In the genomic region with DNA sequence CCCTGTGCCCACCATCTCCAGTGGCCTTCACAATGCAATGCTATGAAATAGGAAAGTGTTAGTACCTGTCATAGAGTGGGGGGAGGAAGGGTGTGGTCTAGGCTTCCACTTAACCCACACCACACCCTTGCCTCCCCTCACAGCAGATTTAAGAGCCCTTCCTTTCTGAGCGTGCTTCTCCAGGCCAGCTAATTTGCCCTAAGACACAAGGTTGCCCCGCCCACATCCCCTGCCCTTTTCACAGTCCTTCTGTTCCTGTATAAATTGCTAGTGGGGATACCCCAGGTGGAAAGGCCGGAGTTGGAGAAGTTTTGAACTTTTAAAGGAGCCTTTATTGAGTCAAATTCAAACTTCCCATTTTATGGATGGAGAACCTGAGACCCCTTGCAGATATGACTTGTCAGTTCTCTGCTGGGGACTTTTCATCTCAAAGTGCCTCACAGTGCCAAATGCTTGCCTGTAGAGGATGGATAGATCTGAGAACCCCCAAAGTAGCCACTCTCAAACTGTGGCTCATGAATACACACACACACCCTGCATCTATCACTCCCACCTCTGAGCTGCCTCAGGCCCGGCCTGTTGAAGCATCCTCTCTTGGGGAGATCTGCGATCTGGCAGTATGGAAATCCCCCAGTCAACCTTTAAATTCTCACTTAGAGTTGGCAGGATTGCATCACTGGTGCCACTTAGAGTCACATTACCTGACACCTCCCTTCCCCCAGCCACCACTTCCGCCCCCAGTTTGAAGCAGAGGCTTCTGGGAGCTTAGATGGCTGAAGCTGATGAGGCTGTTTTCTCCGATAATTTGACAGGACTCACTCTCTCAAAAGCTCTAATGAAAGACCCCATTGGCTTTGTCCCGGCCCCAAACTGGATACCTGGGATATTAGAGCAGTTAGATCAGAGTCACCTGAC, we compare ENCODE assay signal across 8 mouse cellular contexts. TPM values are rescaled to one million over a fixed set of nuclear protein-coding genes. Genes with fewer than 3 reads are reported as not detected.
DNase-seq lines count a peak whose midpoint lies in the region; ATAC-seq and TF ChIP-seq lines count a peak whose summit lies in the region.

No protein-coding gene starts in this region.

- H3K4me2 ChIP-seq in kidney, embryonic 15.5 days, result no peak overlapping the region
- peak overlapping the region; percentile 5; the same call in 1 of the 2 replicates for H3K4me2 ChIP-seq in heart, postnatal 0 days (ENCODE audit: low read depth, low read length)
- no peak overlapping the region for H3K4me2 ChIP-seq in midbrain, embryonic 13.5 days (replicated peaks)
- no peak overlapping the region for H3K4me2 ChIP-seq in intestine, embryonic 16.5 days (ENCODE audit: low read depth, low read length)

- WGBS in kidney, embryonic 15.5 days, result 72% methylated on average over 8 of the region's 8 CpGs
- 59% methylated on average over 8 of the region's 8 CpGs for WGBS in heart, postnatal 0 days
- WGBS in midbrain, embryonic 13.5 days, result 85% methylated on average over 8 of the region's 8 CpGs
- 70% methylated on average over 8 of the region's 8 CpGs for WGBS in intestine, embryonic 16.5 days

- no peak overlapping the region for H3K9ac ChIP-seq in kidney, embryonic 15.5 days
- no peak overlapping the region for H3K9ac ChIP-seq in heart, postnatal 0 days (replicated peaks; ENCODE audit: low read depth, low read length)
- H3K9ac ChIP-seq in midbrain, embryonic 13.5 days (replicated peaks), result no peak overlapping the region
- H3K9ac ChIP-seq in intestine, embryonic 16.5 days (ENCODE audit: low read depth, low read length), result no peak overlapping the region

- H3K36me3 ChIP-seq in kidney, embryonic 15.5 days, result no peaks in the 10 kb centered on the region
- H3K36me3 ChIP-seq in heart, postnatal 0 days (replicated peaks; ENCODE audit: control insufficient read depth, insufficient read depth, low read length), result no peaks in the 10 kb centered on the region
- H3K36me3 ChIP-seq in midbrain, embryonic 13.5 days, result no peaks in the 10 kb centered on the region
- H3K36me3 ChIP-seq in intestine, embryonic 16.5 days (ENCODE audit: control insufficient read depth, insufficient read depth, low read length), result no peaks in the 10 kb centered on the region

- ATAC-seq in kidney, embryonic 15.5 days (replicated peaks; ENCODE audit: low FRiP score), result no peak
- ATAC-seq in heart, postnatal 0 days (ENCODE audit: insufficient read depth, low read depth), result no peak
- ATAC-seq in midbrain, embryonic 13.5 days, result no peak
- no peak for ATAC-seq in intestine, embryonic 16.5 days

- no peak for TF ChIP-seq CTCF in heart, postnatal 0 days (IDR thresholded peaks at IDR 0.05; ENCODE audit: low read depth)

- no peaks in the 10 kb centered on the region for H3K9me3 ChIP-seq in kidney, embryonic 15.5 days (replicated peaks)
- H3K9me3 ChIP-seq in heart, postnatal 0 days (replicated peaks; ENCODE audit: control insufficient read depth, low read length), result no peaks in the 10 kb centered on the region
- no peaks in the 10 kb centered on the region for H3K9me3 ChIP-seq in midbrain, embryonic 13.5 days
- no peaks in the 10 kb centered on the region for H3K9me3 ChIP-seq in intestine, embryonic 16.5 days (ENCODE audit: control insufficient read depth, low read length)

- TF ChIP-seq EP300 in heart, postnatal 0 days (IDR thresholded peaks at IDR 0.05; ENCODE audit: low read depth), result no peak

- no peak overlapping the region for H3K27ac ChIP-seq in kidney, embryonic 15.5 days
- H3K27ac ChIP-seq in heart, postnatal 0 days (ENCODE audit: low read depth), result peak overlapping the region; percentile 18; the same call in 1 of the 2 replicates
- H3K27ac ChIP-seq in midbrain, embryonic 13.5 days, result no peak overlapping the region
- no peak overlapping the region for H3K27ac ChIP-seq in intestine, embryonic 16.5 days (ENCODE audit: low read length)

- no peaks in the 10 kb centered on the region for H3K4me1 ChIP-seq in kidney, embryonic 15.5 days
- H3K4me1 ChIP-seq in heart, postnatal 0 days (ENCODE audit: control insufficient read depth, insufficient read depth), result no peaks in the 10 kb centered on the region
- H3K4me1 ChIP-seq in midbrain, embryonic 13.5 days (replicated peaks), result no peaks in the 10 kb centered on the region
- no peaks in the 10 kb centered on the region for H3K4me1 ChIP-seq in intestine, embryonic 16.5 days (ENCODE audit: control insufficient read depth, insufficient read depth, low read length)

- no peaks in the 10 kb centered on the region for H3K27me3 ChIP-seq in kidney, embryonic 15.5 days
- no peaks in the 10 kb centered on the region for H3K27me3 ChIP-seq in heart, postnatal 0 days (ENCODE audit: control insufficient read depth, insufficient read depth, low read length)
- no peaks in the 10 kb centered on the region for H3K27me3 ChIP-seq in midbrain, embryonic 13.5 days
- H3K27me3 ChIP-seq in intestine, embryonic 16.5 days (replicated peaks; ENCODE audit: control insufficient read depth, insufficient read depth, low read length), result no peaks in the 10 kb centered on the region

- peak; percentile 19 for DNase-seq in kidney, adult 9 months
- DNase-seq in heart, postnatal 0 days (ENCODE audit: low spot score), result no peak
- peak; percentile 61 to 69 for DNase-seq in lung, postnatal 4 days
- peak; percentile 88 for DNase-seq in thymus, postnatal 0 days (ENCODE audit: low spot score)
- DNase-seq in frontal cortex, postnatal 36 days (ENCODE audit: low spot score in 2 of 2), result no peak

- no peak overlapping the region for H3K4me3 ChIP-seq in kidney, embryonic 15.5 days (replicated peaks)
- H3K4me3 ChIP-seq in heart, postnatal 0 days (ENCODE audit: low read depth, low read length), result peak overlapping the region; percentile 31; the same call in 1 of the 2 replicates
- H3K4me3 ChIP-seq in midbrain, embryonic 13.5 days (replicated peaks), result no peak overlapping the region
- no peak overlapping the region; the same call in 1 of the 2 replicates for H3K4me3 ChIP-seq in intestine, embryonic 16.5 days (ENCODE audit: low read length)

RNA-seq across cellular contexts. Expression of a gene that starts 0.9 kb away (rescaled TPM):
- 1.0 and 1.1 TPM in 2 replicates for polyA plus RNA-seq in kidney, embryonic 15.5 days (2015; fragmentation: Nextera tagmentation; extraction: Ambion mirVana)
- 3.1 and 3.6 TPM in 2 replicates for total RNA-seq in heart, postnatal 0 days (2014; rRNA removed; ENCODE audit: low replicate concordance)
- 0.26 and 0.33 TPM in 2 replicates for polyA plus RNA-seq in heart, postnatal 0 days (2015; fragmentation: Nextera tagmentation; extraction: Ambion mirVana)
- 47.7 and 56.7 TPM in 2 replicates for polyA plus RNA-seq in thymus, postnatal 0 days (2015; fragmentation: Nextera tagmentation; extraction: Ambion mirVana)
- polyA plus RNA-seq in midbrain, embryonic 13.5 days (2015; fragmentation: Nextera tagmentation; extraction: Ambion mirVana), result 0.63 and 1.2 TPM in 2 replicates
- polyA plus RNA-seq in intestine, embryonic 16.5 days (2015; fragmentation: Nextera tagmentation; extraction: Ambion mirVana), result 1.4 and 1.6 TPM in 2 replicates

RNA-seq across cellular contexts. Expression of a gene that starts 50.7 kb away (rescaled TPM):
- polyA plus RNA-seq in kidney, embryonic 15.5 days (2015; fragmentation: Nextera tagmentation; extraction: Ambion mirVana), result 21.2 and 25.0 TPM in 2 replicates
- 2.4 and 3.1 TPM in 2 replicates for total RNA-seq in heart, postnatal 0 days (2014; rRNA removed; ENCODE audit: low replicate concordance)
- polyA plus RNA-seq in heart, postnatal 0 days (2015; fragmentation: Nextera tagmentation; extraction: Ambion mirVana), result 3.8 and 3.9 TPM in 2 replicates
- polyA plus RNA-seq in thymus, postnatal 0 days (2015; fragmentation: Nextera tagmentation; extraction: Ambion mirVana), result 21.1 and 23.3 TPM in 2 replicates
- 9.2 and 9.9 TPM in 2 replicates for polyA plus RNA-seq in midbrain, embryonic 13.5 days (2015; fragmentation: Nextera tagmentation; extraction: Ambion mirVana)
- polyA plus RNA-seq in intestine, embryonic 16.5 days (2015; fragmentation: Nextera tagmentation; extraction: Ambion mirVana), result 14.8 and 16.5 TPM in 2 replicates

Comparison
In these comparisons a context has a peak if more than half of its experiments do, and no peak if none do; other contexts are left out.
1. DNase-seq: peak in kidney, adult 9 months (single experiment), lung, postnatal 4 days (2 of 2) and thymus, postnatal 0 days (single experiment); none in heart, postnatal 0 days (single experiment) and frontal cortex, postnatal 36 days (0 of 2).
2. RNA of a gene that starts 0.9 kb away (polyA plus RNA-seq): 47.7 to 56.7 TPM in thymus, postnatal 0 days; 1.4 to 1.6 TPM in intestine, embryonic 16.5 days, 1.0 to 1.1 TPM in kidney, embryonic 15.5 days, 0.63 to 1.2 TPM in midbrain, embryonic 13.5 days and 0.26 to 0.33 TPM in heart, postnatal 0 days; every median in the first group is over 10 times any median in the second.